Mouse (Mus musculus): ENCODE data around the gene Dap. TPM values are rescaled to one million over a fixed set of nuclear protein-coding genes. Genes with fewer than 3 reads are reported as not detected.

The Dap gene
- total RNA-seq, 2 experiments from 2014 or later, result 18.0 to 19.8 TPM

- intact Hi-C loops (cut with DNase I), result no loop called here
- DNase-seq, result no peak
Observed at GRCm38 (mm10) chr15:31236549-31236907, 12.4 kb downstream of the Dap start.

GRCm38 (mm10) chr15:31237368-31237767, 13.3 kb downstream of the Dap start:
- DNase-seq, result no peak
- intact Hi-C loops (cut with DNase I), result no loop called here

GRCm38 (mm10) chr15:31237898-31238297, 13.8 kb downstream of the Dap start:
- no peak for DNase-seq
- intact Hi-C loops (cut with DNase I), result no loop called here

GRCm38 (mm10) chr15:31238611-31239010, 14.5 kb downstream of the Dap start:
- intact Hi-C loops (cut with DNase I), result no loop called here

GRCm38 (mm10) chr15:31239713-31240112, 15.6 kb downstream of the Dap start:
- intact Hi-C loops (cut with DNase I), result no loop called here
- DNase-seq, result no peak

More at GRCm38 (mm10) chr15:31238611-31239010, 14.5 kb downstream of the Dap start:
- no peak for DNase-seq

GRCm38 (mm10) chr15:31240181-31240580, 16.1 kb downstream of the Dap start:
- no peak for DNase-seq
- intact Hi-C loops (cut with DNase I), result no loop called here

GRCm38 (mm10) chr15:31243260-31243659, 19.1 kb downstream of the Dap start:
- DNase-seq, result no peak
- intact Hi-C loops (cut with DNase I), result no loop called here

- intact Hi-C loops (cut with DNase I), result no loop called here
- DNase-seq, result no peak
Observed at GRCm38 (mm10) chr15:31244696-31245445, 20.8 kb downstream of the Dap start.

- intact Hi-C loops (cut with DNase I), result no loop called here
Observed at GRCm38 (mm10) chr15:31245934-31246333, 21.8 kb downstream of the Dap start.

GRCm38 (mm10) chr15:31247035-31247434, 22.9 kb downstream of the Dap start:
- DNase-seq, result no peak
- intact Hi-C loops (cut with DNase I), result no loop called here

More at GRCm38 (mm10) chr15:31245934-31246333, 21.8 kb downstream of the Dap start:
- no peak for DNase-seq

- intact Hi-C loops (cut with DNase I), result no loop called here
Observed at GRCm38 (mm10) chr15:31248882-31249281, 24.8 kb downstream of the Dap start.

GRCm38 (mm10) chr15:31250027-31250426, 25.9 kb downstream of the Dap start:
- intact Hi-C loops (cut with DNase I), result no loop called here
- DNase-seq, result no peak

More at GRCm38 (mm10) chr15:31248882-31249281, 24.8 kb downstream of the Dap start:
- no peak for DNase-seq

- no peak for DNase-seq
- intact Hi-C loops (cut with DNase I), result no loop called here
Observed at GRCm38 (mm10) chr15:31250676-31251075, 26.6 kb downstream of the Dap start.

- DNase-seq, result no peak
- intact Hi-C loops (cut with DNase I), result no loop called here
Observed at GRCm38 (mm10) chr15:31251189-31251588, 27.1 kb downstream of the Dap start.

- intact Hi-C loops (cut with DNase I), result no loop called here
- DNase-seq, result no peak
Observed at GRCm38 (mm10) chr15:31252590-31253311, 28.6 kb downstream of the Dap start.

- no peak for DNase-seq
- intact Hi-C loops (cut with DNase I), result no loop called here
Observed at GRCm38 (mm10) chr15:31253380-31253779, 29.3 kb downstream of the Dap start.

- intact Hi-C loops (cut with DNase I), result no loop called here
- DNase-seq, result no peak
Observed at GRCm38 (mm10) chr15:31253963-31254362, 29.8 kb downstream of the Dap start.

- intact Hi-C loops (cut with DNase I), result no loop called here
Observed at GRCm38 (mm10) chr15:31254939-31255535, 30.9 kb downstream of the Dap start.

GRCm38 (mm10) chr15:31255762-31256161, 31.6 kb downstream of the Dap start:
- intact Hi-C loops (cut with DNase I), result no loop called here
- no peak for DNase-seq

More at GRCm38 (mm10) chr15:31254939-31255535, 30.9 kb downstream of the Dap start:
- no peak for DNase-seq

GRCm38 (mm10) chr15:31257329-31257728, 33.2 kb downstream of the Dap start:
- intact Hi-C loops (cut with DNase I), result no loop called here

GRCm38 (mm10) chr15:31258029-31258692, 34.0 kb downstream of the Dap start:
- intact Hi-C loops (cut with DNase I), result no loop called here

More at GRCm38 (mm10) chr15:31257329-31257728, 33.2 kb downstream of the Dap start:
- no peak for DNase-seq

More at GRCm38 (mm10) chr15:31258029-31258692, 34.0 kb downstream of the Dap start:
- no peak for DNase-seq

Measured in heart, postnatal 36 days (tissue).